Mouse (Mus musculus) olfactory bulb, adult 2 months (tissue): Measurements from ENCODE around the gene Gpatch11. TPM values are rescaled to one million over a fixed set of nuclear protein-coding genes. Genes with fewer than 3 reads are reported as not detected.

ENCODE experiments used
- H3K27ac ChIP-seq: fragments of 200-500 bp; 2 replicates; pipeline ENCODE4 v1.5.1; 2012; ENCODE audit warnings: low read depth, low read length; ENCODE audit not compliant: insufficient read depth
- H3K4me1 ChIP-seq: fragments of 200-500 bp; 2 replicates; pipeline ENCODE4 v1.6.1; 2012; ENCODE audit warnings: low read length; ENCODE audit not compliant: control insufficient read depth, insufficient read depth
- H3K4me3 ChIP-seq: fragments of 200-500 bp; 2 replicates; pipeline ENCODE4 v1.5.1; 2012; ENCODE audit warnings: mild to moderate bottlenecking, low read depth, low read length, moderate library complexity; ENCODE audit not compliant: insufficient read depth
- CTCF ChIP-seq: fragments of 200-500 bp; IDR thresholded peaks from 2 replicates; pipeline ENCODE4 v1.5.1; 2012; ENCODE audit warnings: low read depth, mild to moderate bottlenecking, low read length, moderate library complexity; ENCODE audit not compliant: insufficient read depth
- POLR2A ChIP-seq: fragments of 200-500 bp; IDR thresholded peaks from 2 replicates; pipeline ENCODE4 v1.6.1; 2012; ENCODE audit warnings: mild to moderate bottlenecking, low read depth, low read length, moderate library complexity; ENCODE audit not compliant: insufficient read depth
- WGBS: fragments of 180-500 bp; shearing (Covaris S2); methylation state at CpG from one replicate; pipeline ENCODE4 v1.1.7; 2018; 5-methylcytosine and 5-hydroxymethylcytosine counted together
- polyA plus RNA-seq: library from polyadenylated mRNA; stranded (reverse); fragments of >200 nt; gene quantifications from 2 replicates; pipeline ENCODE4 v1.2.4, GENCODE M21; 2012; ENCODE audit warnings: low replicate concordance; ENCODE audit not compliant: missing spikeins, insufficient read depth, insufficient read length

Gene Gpatch11
- polyA plus RNA-seq, 1 experiment: not detected

- H3K27ac ChIP-seq: no peak overlapping the region
- TF ChIP-seq CTCF (no peak), POLR2A (no peak)
- 90% methylated on average over 13 of the region's 13 CpGs for WGBS
These were observed 11.0 kb upstream of the Gpatch11 start for GRCm38 (mm10) chr17:78824346-78824745.

GRCm38 (mm10) chr17:78836056-78836455 is 689 bp downstream of the Gpatch11 start:
- Histone ChIP-seq H3K27ac (no peak overlapping the region), H3K4me3 (peak overlapping the region; percentile 68), H3K4me1 (no peaks in the 10 kb centered on the region)
- WGBS: 5% methylated on average over 2 of the region's 2 CpGs
- TF ChIP-seq POLR2A: no peak
- no peak for TF ChIP-seq CTCF

More at GRCm38 (mm10) chr17:78824346-78824745, 11.0 kb upstream of the Gpatch11 start:
- no peak overlapping the region for H3K4me3 ChIP-seq
- no peaks in the 10 kb centered on the region for H3K4me1 ChIP-seq

GRCm38 (mm10) chr17:78842271-78842928 is 7.0 kb downstream of the Gpatch11 start:
- WGBS: 96% methylated on average over 7 of the region's 7 CpGs
- H3K4me3 ChIP-seq: no peak overlapping the region
- no peaks in the 10 kb centered on the region for H3K4me1 ChIP-seq
- TF ChIP-seq POLR2A: no peak
- TF ChIP-seq CTCF: no peak
- no peak overlapping the region for H3K27ac ChIP-seq

GRCm38 (mm10) chr17:78856243-78856642 is 20.9 kb downstream of the Gpatch11 start:
- no peak overlapping the region for H3K4me3 ChIP-seq
- no peak overlapping the region for H3K27ac ChIP-seq
- 93% methylated on average over 10 of the region's 10 CpGs for WGBS
- no peaks in the 10 kb centered on the region for H3K4me1 ChIP-seq
- TF ChIP-seq CTCF (no peak), POLR2A (no peak)

GRCm38 (mm10) chr17:78873886-78874285 is 38.5 kb downstream of the Gpatch11 start:
- TF ChIP-seq POLR2A (no peak), CTCF (no peak)
- no peaks in the 10 kb centered on the region for H3K4me1 ChIP-seq
- WGBS: 83% methylated on average over 6 of the region's 6 CpGs
- no peak overlapping the region for H3K27ac ChIP-seq
- H3K4me3 ChIP-seq: no peak overlapping the region

- no peak for TF ChIP-seq POLR2A
- no peak for TF ChIP-seq CTCF
- H3K27ac ChIP-seq: no peak overlapping the region
- 13% methylated on average over 6 of the region's 7 CpGs for WGBS
These were observed 46.5 kb downstream of the Gpatch11 start for GRCm38 (mm10) chr17:78881878-78882304.

GRCm38 (mm10) chr17:78882401-78883112 is 47.2 kb downstream of the Gpatch11 start, which contains the start of gene Eif2ak2:
Gene Eif2ak2 (minus strand): TSS chr17:78882573.
- 3% methylated on average over 28 of the region's 28 CpGs for WGBS
- no peak within 1 kb of the TSS for H3K27ac ChIP-seq
- TF ChIP-seq CTCF (no peak), POLR2A (no peak)
- H3K4me3 ChIP-seq: peak within 1 kb of the TSS; percentile 48
- peaks cover 8% of the 10 kb centered on the region for H3K4me1 ChIP-seq

More at GRCm38 (mm10) chr17:78881878-78882304, 46.5 kb downstream of the Gpatch11 start:
- peaks cover 8% of the 10 kb centered on the region for H3K4me1 ChIP-seq
- peak overlapping the region; percentile 48 for H3K4me3 ChIP-seq

- Histone ChIP-seq H3K4me1 (peaks cover 8% of the 10 kb centered on the region), H3K27ac (no peak overlapping the region)
These were observed 47.9 kb downstream of the Gpatch11 start for GRCm38 (mm10) chr17:78883291-78883690.

More at GRCm38 (mm10) chr17:78883291-78883690, 47.9 kb downstream of the Gpatch11 start:
- TF ChIP-seq POLR2A (no peak), CTCF (no peak)
- 93% methylated on average over 4 of the region's 4 CpGs for WGBS
- no peak overlapping the region for H3K4me3 ChIP-seq
